Mouse (Mus musculus) left cerebral cortex, postnatal 14 days (tissue): ENCODE data around the gene Gpr137c. TPM values are rescaled to one million over a fixed set of nuclear protein-coding genes. Genes with fewer than 3 reads are reported as not detected.
A peak's percentile ranks its signal among the peaks of the same experiment; 100 is the strongest.

Source experiments
- DNase-seq, 2 experiments: peaks; one replicate each; pipeline ENCODE4 v3.0.0; 2021 to 2022; ENCODE audit warnings: low spot score in 2 of 2, mixed read lengths in 1 of 2
- intact Hi-C: fragments of 180-260 bp; cut with DNase I; formaldehyde crosslinking; loops from one replicate; pipeline ENCODE4 v1.15.1; 2025
- total RNA-seq, 2 experiments: library from RNA; stranded (reverse); gene quantifications; 2 replicates each; pipeline ENCODE4 v1.2.3; 2021

Gpr137c gene
- total RNA-seq, 2 experiments from 2014 or later = 29.4 to 30.2 TPM

GRCm38 (mm10) chr14:45328072-45328713 lies 108.7 kb downstream of the Gpr137c start:
- intact Hi-C loops = no loop called here
- DNase-seq = no peak

- intact Hi-C loops = no loop called here
- DNase-seq = no peak
Measured at GRCm38 (mm10) chr14:45329018-45329588, 109.6 kb downstream of the Gpr137c start.

GRCm38 (mm10) chr14:45329589-45330181 lies 110.2 kb downstream of the Gpr137c start, which contains the start of gene Psmc6:
Psmc6 (plus strand) TSS chr14:45329788.
- peak; percentile 91 to 95 for DNase-seq
- intact Hi-C loops = no loop called here

Other genes with a start within 250 kb of the Gpr137c start
- under 1 TPM; 0.24 to 0.40 TPM for gene Ptger2, start 231.5 kb upstream of the Gpr137c start, total RNA-seq
- gene Txndc16, start 611 bp downstream of the Gpr137c start, total RNA-seq = 10 to 100 TPM; 70.4 to 76.2 TPM
- gene Ero1l, start 99.1 kb downstream of the Gpr137c start, total RNA-seq = 10 to 100 TPM; 30.1 to 37.5 TPM
- 10 to 100 TPM; 94.4 to 96.0 TPM for gene Psmc6, start 110.1 kb downstream of the Gpr137c start, total RNA-seq
- gene Styx, start 131.4 kb downstream of the Gpr137c start, total RNA-seq = 10 to 100 TPM; 14.7 to 16.8 TPM
- gene Gnpnat1, start 185.2 kb downstream of the Gpr137c start, total RNA-seq = 10 to 100 TPM; 12.3 to 12.7 TPM